Mouse (Mus musculus) ES-E14 (cell line): Measurements from ENCODE around the gene Slit3. TPM values are rescaled to one million over a fixed set of nuclear protein-coding genes. Genes with fewer than 3 reads are reported as not detected.

Experiments
- DNase-seq: peaks from one replicate; pipeline ENCODE4 v3.0.0-alpha.2; 2013; ENCODE audit warnings: low read depth, low spot score
- H3K27ac ChIP-seq: 2 replicates; pipeline ENCODE4 v1.5.1; 2012; ENCODE audit warnings: low read depth, mild to moderate bottlenecking, low read length, moderate library complexity, mixed read lengths; ENCODE audit not compliant: poor library complexity, insufficient read depth, severe bottlenecking
- H3K36me3 ChIP-seq: 2 replicates; pipeline ENCODE4 v1.6.1; 2012; ENCODE audit warnings: mild to moderate bottlenecking, low read length, moderate library complexity, mixed read lengths; ENCODE audit not compliant: control insufficient read depth, poor library complexity, insufficient read depth, severe bottlenecking
- H3K4me1 ChIP-seq, 2 experiments: fragments of 150-350 bp in 1 of 2; sonication (generic) in 1 of 2; 2 replicates each; pipeline ENCODE4 v1.6.1; 2012; ENCODE audit warnings: low read length in 2 of 2, mild to moderate bottlenecking in 1 of 2, mixed read lengths in 1 of 2; ENCODE audit not compliant: control insufficient read depth in 2 of 2, insufficient read depth in 2 of 2, poor library complexity in 1 of 2
- H3K4me3 ChIP-seq, 2 experiments: fragments of 150-350 bp in 1 of 2; sonication (generic) in 1 of 2; 2 replicates each; pipeline ENCODE4 v1.5.1; 2012; ENCODE audit warnings: low read length in 2 of 2, low read depth in 1 of 2, mild to moderate bottlenecking in 1 of 2, mixed read lengths in 1 of 2; ENCODE audit not compliant: insufficient read depth in 1 of 2, poor library complexity in 1 of 2, severe bottlenecking in 1 of 2
- H3K9ac ChIP-seq: 2 replicates; pipeline ENCODE4 v1.6.1; 2012; ENCODE audit warnings: low read depth, mild to moderate bottlenecking, low read length, mixed read lengths; ENCODE audit not compliant: poor library complexity, insufficient read depth, severe bottlenecking
- H3K9me3 ChIP-seq: fragments of 150-350 bp; sonication (generic); 2 replicates; pipeline ENCODE4 v1.6.1; 2012; ENCODE audit warnings: low read depth, mild to moderate bottlenecking, low read length; ENCODE audit not compliant: control insufficient read depth, insufficient read depth
- CHD2 ChIP-seq: IDR thresholded peaks from 2 replicates; pipeline ENCODE4 v1.6.1; 2014; ENCODE audit warnings: mild to moderate bottlenecking, low read depth, low read length, inconsistent platforms
- HCFC1 ChIP-seq: IDR thresholded peaks from 2 replicates; pipeline ENCODE4 v1.6.1; 2012; ENCODE audit warnings: low read length, inconsistent platforms, borderline replicate concordance; ENCODE audit not compliant: insufficient read depth
- MAFK ChIP-seq: IDR thresholded peaks from 2 replicates; pipeline ENCODE4 v1.6.1; 2014; ENCODE audit warnings: mild to moderate bottlenecking, low read depth, low read length, inconsistent platforms; ENCODE audit not compliant: insufficient read depth
- ZC3H11A ChIP-seq: IDR thresholded peaks from 2 replicates; pipeline ENCODE4 v1.6.1; 2012; ENCODE audit warnings: low read depth, mild to moderate bottlenecking, inconsistent platforms, low read length, borderline replicate concordance
- ZNF384 ChIP-seq: IDR thresholded peaks from 2 replicates; pipeline ENCODE4 v1.6.1; 2012; ENCODE audit warnings: low read depth, low read length, inconsistent platforms
- in situ Hi-C, 2 experiments: fragments of 600-800 bp; cut with MboI; formaldehyde crosslinking; loops; one replicate each; pipeline ENCODE4 v1.15.1; 2025; ENCODE audit warnings: low sequenced_read_pairs in 2 of 2, inconsistent platforms in 1 of 2; ENCODE audit not compliant: unreplicated experiment in 2 of 2
- total RNA-seq: library from RNA; depleted of rRNA; stranded (reverse); fragments of 300-350 nt; gene quantifications from 2 replicates; pipeline ENCODE4 v1.2.3, GENCODE M21; 2012

Gene Slit3
- total RNA-seq, 1 experiment, result 3.7 TPM

DNA sequence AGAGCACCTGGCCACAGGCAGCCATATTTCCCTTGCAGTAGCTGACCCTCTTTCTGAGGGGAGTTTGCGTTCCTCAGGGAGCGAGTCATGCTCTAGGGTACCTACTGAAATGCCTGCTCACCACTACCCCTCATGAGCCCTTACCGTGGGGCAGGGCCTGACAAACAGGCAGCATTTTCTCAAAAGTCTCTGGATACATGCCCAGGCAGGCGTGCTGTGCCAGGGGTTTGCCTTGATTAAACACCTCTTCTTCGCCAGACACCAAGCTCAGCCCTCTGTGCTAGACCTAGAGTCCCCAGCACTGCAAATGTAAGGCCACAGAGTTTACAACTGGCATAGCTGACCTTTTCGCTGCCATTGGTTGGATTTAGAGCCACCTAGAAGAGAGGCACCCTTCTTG lies 345.7 kb downstream of the Slit3 start:
- in situ Hi-C loops, result loop anchor here in 1 of 2 experiments (25.0 kb wide), 1 partner anchor 196 kb away; no protein-coding TSS in a partner anchor
- no peak for DNase-seq
- no peak overlapping the region for H3K27ac ChIP-seq
- no peak overlapping the region for H3K4me3 ChIP-seq
- H3K36me3 ChIP-seq, result no peaks in the 10 kb centered on the region
- H3K9me3 ChIP-seq, result no peaks in the 10 kb centered on the region
- no peaks in the 10 kb centered on the region for H3K4me1 ChIP-seq
- no peak overlapping the region for H3K9ac ChIP-seq
- TF ChIP-seq MAFK (no peak), ZC3H11A (no peak), CHD2 (no peak), ZNF384 (no peak), HCFC1 (no peak)

DNA sequence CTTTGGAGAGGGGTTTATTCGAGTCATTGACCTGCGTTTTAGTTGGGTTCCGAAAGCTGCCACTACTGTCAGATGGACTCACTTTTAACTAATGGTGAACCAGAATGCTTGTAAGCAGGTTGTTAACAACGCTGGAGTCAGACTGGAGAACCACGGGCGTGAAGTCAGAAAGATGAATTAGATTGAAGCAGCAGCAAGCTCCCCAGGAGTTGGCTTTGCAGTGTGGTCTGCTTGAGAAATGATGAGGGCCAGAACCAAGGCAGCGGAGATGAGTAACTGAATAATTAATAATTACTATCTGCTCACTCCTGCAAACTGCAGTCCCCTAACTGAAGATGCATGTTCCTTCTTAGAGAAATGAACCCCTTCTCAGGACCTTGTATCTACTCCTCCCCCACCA lies 347.8 kb downstream of the Slit3 start:
- no peak for TF ChIP-seq HCFC1
- TF ChIP-seq CHD2, result no peak
- no peak for TF ChIP-seq MAFK
- no peak for TF ChIP-seq ZC3H11A
- no peak for TF ChIP-seq ZNF384
- no peak overlapping the region for H3K4me3 ChIP-seq
- H3K9ac ChIP-seq, result no peak overlapping the region
- H3K9me3 ChIP-seq, result no peaks in the 10 kb centered on the region
- no peaks in the 10 kb centered on the region for H3K4me1 ChIP-seq
- DNase-seq, result no peak
- in situ Hi-C loops, result loop anchor here in 1 of 2 experiments (25.0 kb wide), 1 partner anchor 193 kb away; no protein-coding TSS in a partner anchor
- no peaks in the 10 kb centered on the region for H3K36me3 ChIP-seq
- no peak overlapping the region for H3K27ac ChIP-seq

- no peak for DNase-seq
- H3K27ac ChIP-seq, result no peak overlapping the region
- no peaks in the 10 kb centered on the region for H3K4me1 ChIP-seq
- no peak overlapping the region for H3K9ac ChIP-seq
- no peaks in the 10 kb centered on the region for H3K36me3 ChIP-seq
- in situ Hi-C loops, result loop anchor here in 1 of 2 experiments (25.0 kb wide), 1 partner anchor 192 kb away; no protein-coding TSS in a partner anchor
- TF ChIP-seq MAFK (no peak), HCFC1 (no peak), ZC3H11A (no peak), ZNF384 (no peak), CHD2 (no peak)
- no peaks in the 10 kb centered on the region for H3K9me3 ChIP-seq
- H3K4me3 ChIP-seq, result no peak overlapping the region
Measured at GRCm38 (mm10) chr11:35469940-35470339, 348.9 kb downstream of the Slit3 start.

GRCm38 (mm10) chr11:35470853-35471252 lies 349.8 kb downstream of the Slit3 start:
- DNase-seq, result no peak
- Histone ChIP-seq H3K4me1 (no peaks in the 10 kb centered on the region), H3K36me3 (no peaks in the 10 kb centered on the region), H3K4me3 (no peak overlapping the region), H3K27ac (no peak overlapping the region), H3K9me3 (no peaks in the 10 kb centered on the region), H3K9ac (no peak overlapping the region)
- no peak for TF ChIP-seq ZNF384
- no peak for TF ChIP-seq HCFC1
- TF ChIP-seq ZC3H11A, result no peak
- no peak for TF ChIP-seq CHD2
- TF ChIP-seq MAFK, result no peak
- in situ Hi-C loops, result loop anchor here in 1 of 2 experiments (25.0 kb wide), 1 partner anchor 191 kb away; no protein-coding TSS in a partner anchor

DNA sequence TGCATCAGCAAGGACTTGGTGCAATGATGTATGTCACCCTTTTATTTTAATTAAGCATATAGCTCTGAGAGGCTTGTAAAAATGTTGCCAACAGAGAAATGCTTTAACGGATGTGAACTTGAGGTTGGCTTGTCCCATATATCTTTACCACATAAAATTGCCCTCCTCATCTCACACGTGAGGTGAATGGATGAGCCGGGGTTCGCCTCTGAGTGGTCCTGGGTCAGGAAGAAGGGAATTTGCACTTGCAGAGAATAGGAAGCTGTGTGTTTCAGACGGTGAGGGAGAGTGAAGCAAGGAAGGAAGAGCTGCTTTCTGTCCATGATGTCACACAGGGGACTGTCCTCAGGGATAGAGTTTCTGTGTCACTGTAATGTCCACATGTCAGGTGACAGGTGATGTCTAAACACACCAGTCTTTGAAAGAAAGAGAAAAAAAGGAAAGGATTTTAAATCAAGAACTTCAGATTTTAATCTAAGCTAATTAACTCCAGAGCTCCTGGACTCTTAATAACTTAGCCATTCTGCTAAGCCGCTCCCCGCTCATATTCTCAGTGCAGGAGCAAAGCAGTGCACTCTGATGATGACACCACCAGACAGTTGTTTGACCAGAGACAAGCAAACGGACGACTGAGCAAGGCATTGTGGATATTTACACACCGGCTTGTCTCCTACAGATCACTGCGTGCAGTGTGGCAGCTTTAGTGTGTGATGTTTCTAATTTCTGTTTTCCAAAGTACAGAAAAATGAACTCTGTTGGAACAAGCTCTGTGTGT lies 352.0 kb downstream of the Slit3 start:
- in situ Hi-C loops, result loop anchor here in 1 of 2 experiments (25.0 kb wide), 1 partner anchor 189 kb away; no protein-coding TSS in a partner anchor
- Histone ChIP-seq H3K4me3 (no peak overlapping the region), H3K4me1 (no peaks in the 10 kb centered on the region), H3K36me3 (no peaks in the 10 kb centered on the region), H3K9me3 (no peaks in the 10 kb centered on the region), H3K9ac (no peak overlapping the region), H3K27ac (no peak overlapping the region)
- TF ChIP-seq ZNF384, result no peak
- no peak for TF ChIP-seq CHD2
- no peak for TF ChIP-seq ZC3H11A
- TF ChIP-seq MAFK, result no peak
- TF ChIP-seq HCFC1, result no peak
- no peak for DNase-seq
